Mouse (Mus musculus) gastrocnemius, adult 8-10 months (tissue): ENCODE data around the gene Slc4a5. TPM values are rescaled to one million over a fixed set of nuclear protein-coding genes. Genes with fewer than 3 reads are reported as not detected.
"Not testable (repeated sequence)": the region's sequence is repeated elsewhere in the genome, so short reads cannot be mapped to it uniquely, and the experiment has no call there.

ENCODE experiments used
- DNase-seq, 2 experiments: peaks; one replicate each; pipeline ENCODE4 v3.0.0; 2022; ENCODE audit warnings: low spot score in 2 of 2
- total RNA-seq, 4 experiments: library from RNA; stranded (reverse); gene quantifications; 2 replicates each; pipeline ENCODE4 v1.2.4; 2022

Slc4a5 gene
- total RNA-seq, 4 experiments from 2014 or later, result not detected

DNA sequence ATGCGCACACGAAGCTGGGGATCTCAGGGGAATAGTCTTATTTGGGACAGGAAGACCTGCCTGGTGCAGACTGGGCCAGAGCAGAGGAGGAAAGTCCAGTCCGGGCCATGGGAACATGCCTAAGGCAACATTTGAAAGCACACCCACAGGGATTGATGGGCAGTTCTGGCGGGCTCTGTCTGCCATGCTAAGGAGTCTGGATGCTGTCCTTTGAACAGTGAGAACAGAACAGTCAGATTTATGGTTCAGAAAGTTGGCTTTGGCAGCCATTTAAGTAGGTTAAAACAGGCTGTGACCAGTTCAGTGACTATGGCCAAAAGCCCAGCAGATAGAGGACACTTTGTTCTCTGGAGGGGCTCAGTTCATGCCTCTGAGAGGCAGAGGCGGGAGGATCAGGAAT is 82.6 kb downstream of the Slc4a5 start:
- no peak for DNase-seq

GRCm38 (mm10) chr6:83309017-83309416 is 89.4 kb downstream of the Slc4a5 start:
- no peak for DNase-seq

DNA sequence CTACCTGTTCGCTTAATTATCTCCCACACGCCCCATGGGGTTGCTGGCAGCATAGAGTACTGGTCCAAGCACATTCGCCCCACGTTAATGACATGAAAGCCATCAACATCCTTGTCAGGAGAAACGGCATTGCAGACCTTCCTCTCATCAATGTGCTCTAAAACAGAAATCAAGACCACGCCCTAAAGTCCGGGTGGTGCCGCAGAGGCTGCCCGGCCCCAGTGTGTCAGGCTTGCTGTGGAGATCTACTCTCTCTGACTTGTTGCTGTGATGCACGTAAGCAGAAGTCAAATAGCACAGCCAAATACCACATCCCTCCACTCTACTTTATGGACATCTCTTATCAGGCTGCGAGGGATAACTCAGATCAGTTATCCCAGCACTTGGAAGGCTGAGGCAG is 91.6 kb downstream of the Slc4a5 start:
- no peak for DNase-seq

GRCm38 (mm10) chr6:83312021-83312420 is 92.4 kb downstream of the Slc4a5 start:
- no peak for DNase-seq

GRCm38 (mm10) chr6:83312514-83312913 is 92.9 kb downstream of the Slc4a5 start:
- no peak for DNase-seq

DNA sequence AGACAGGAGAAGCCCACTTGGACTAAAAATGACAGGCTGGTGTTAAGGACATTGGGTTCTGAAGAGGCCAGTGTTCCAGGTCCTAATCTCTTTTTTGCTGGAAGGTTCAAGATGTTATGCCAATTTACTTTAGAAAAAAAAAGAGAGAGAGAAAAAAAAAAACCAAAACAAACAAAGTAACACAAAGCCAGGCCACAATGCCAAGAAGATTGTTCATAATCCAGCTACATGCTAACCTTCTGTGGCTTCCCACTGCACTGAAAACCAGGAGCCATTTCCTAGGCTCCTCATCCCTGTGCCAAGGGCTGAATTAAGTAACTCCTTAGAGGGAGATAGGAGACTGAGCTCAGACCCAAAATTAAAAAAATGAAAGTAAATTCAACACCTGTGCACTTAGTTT is 95.7 kb downstream of the Slc4a5 start:
- DNase-seq, result no peak

GRCm38 (mm10) chr6:83316022-83316421 is 96.4 kb downstream of the Slc4a5 start:
- no peak for DNase-seq

- peak; percentile 81 to 82 for DNase-seq
These were observed 97.6 kb downstream of the Slc4a5 start for GRCm38 (mm10) chr6:83317108-83317741.

- no peak for DNase-seq
These were observed 102.3 kb downstream of the Slc4a5 start for GRCm38 (mm10) chr6:83321927-83322326.

DNA sequence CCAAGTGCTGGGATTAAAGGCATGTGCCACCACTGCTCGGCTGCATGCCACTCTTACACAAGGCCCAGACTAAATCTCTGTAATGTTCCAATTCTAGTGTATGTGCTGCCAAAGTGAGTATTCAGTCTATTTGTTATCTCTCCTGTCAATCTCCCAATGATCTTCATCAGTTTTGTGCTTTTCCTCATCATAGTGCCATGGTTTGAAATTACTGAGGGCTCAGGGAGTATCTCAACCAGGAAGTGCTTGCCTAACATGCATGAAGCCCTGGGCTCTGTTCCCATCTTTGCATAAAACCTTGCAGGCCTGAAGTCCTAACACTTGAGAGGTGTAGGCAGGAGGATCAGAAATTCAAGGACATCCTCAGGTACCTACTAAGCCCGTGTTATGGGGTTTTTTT is 103.2 kb downstream of the Slc4a5 start:
- DNase-seq, result no peak

DNA sequence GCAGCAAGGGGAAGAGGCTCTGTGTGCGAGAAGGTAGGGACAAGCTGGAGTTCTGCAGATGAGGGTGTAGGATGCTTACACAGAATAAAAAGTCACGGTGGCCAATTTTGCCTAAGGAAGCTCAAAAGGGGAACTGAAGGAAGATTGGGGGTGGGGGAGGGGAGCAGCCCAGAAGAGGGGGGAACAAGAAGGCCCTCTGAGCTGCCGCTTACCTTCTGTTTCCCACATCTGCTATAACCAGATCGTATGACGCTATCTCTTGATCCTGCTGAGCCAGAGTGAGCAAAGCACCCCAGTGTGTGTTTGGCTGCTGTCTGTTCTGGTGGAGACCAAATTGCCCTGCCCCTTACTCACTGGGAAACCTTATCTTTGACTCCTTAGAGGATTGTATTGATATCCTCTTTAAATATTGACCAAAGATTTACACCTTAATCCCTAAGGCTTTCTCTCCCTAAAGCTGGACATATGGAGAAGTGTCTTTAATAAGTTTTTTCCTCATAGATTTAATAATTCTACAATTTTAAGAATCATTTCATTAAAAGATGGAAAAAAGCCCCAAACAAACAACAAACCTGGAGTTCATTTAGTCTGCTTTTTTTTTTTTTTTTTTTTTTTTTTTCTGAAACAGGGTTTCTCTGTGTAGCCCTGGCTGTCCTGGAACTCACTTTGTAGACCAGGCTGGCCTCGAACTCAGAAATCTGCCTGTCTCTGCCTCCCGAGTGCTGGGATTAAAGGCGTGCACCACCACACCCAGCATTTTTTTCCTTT is 104.2 kb downstream of the Slc4a5 start:
- no peak for DNase-seq

GRCm38 (mm10) chr6:83325525-83326393 is 106.1 kb downstream of the Slc4a5 start, which contains the start of the genes Mthfd2 and Mob1a:
Mthfd2 (minus strand) TSS chr6:83325908.
Mob1a (plus strand) TSS chr6:83326016.
- peak; percentile 92 for DNase-seq

GRCm38 (mm10) chr6:83326394-83326736 is 106.7 kb downstream of the Slc4a5 start:
- DNase-seq, result no peak

DNA sequence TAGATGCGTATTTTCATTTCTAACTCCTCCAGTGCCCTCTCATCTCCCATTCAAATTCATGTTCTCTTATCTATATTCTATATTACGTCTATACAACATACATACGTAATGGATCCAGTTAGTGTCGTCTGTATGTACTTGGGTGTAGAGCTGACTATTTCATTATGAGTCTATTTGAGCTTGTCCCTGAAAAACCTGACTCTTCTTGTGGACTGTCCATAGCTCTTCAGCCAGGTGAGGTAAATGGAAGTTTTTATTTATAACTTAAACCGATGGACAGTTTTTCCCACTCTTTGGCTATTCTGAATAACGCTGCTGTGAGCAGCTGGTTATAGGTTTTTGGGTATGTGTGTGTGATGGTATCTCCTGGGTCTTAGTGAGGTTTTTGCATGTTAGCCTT is 107.1 kb downstream of the Slc4a5 start:
- no peak for DNase-seq

DNA sequence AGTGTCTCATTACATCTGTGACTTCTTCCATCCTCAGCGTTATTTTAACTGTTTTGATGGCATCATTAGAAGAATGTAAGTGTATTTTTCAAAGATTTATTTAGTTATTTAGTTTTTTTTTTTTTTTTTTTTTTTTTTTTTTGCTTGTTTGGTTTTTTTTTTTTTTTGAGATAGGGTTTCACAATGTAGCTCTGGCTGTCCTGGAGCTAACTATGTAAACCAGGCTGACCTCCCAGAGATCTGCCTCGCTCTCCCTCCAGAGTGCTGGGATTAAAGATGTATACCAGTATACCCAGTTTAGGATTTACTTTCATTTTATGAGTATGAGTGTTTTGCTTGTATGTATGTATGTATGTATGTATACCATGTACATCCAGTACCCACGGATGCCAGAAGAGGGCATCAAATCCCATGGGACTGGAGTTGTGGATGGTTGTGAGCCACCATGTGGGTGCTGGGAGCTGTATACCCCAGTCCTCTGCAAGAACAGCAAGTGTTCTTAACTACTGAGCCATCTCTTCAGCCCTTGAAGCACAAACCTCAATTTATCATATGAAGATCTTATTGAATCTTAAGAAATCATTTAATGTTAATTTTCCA is 108.1 kb downstream of the Slc4a5 start:
- DNase-seq, result no peak

GRCm38 (mm10) chr6:83341387-83341786 is 121.8 kb downstream of the Slc4a5 start:
- no peak for DNase-seq

DNA sequence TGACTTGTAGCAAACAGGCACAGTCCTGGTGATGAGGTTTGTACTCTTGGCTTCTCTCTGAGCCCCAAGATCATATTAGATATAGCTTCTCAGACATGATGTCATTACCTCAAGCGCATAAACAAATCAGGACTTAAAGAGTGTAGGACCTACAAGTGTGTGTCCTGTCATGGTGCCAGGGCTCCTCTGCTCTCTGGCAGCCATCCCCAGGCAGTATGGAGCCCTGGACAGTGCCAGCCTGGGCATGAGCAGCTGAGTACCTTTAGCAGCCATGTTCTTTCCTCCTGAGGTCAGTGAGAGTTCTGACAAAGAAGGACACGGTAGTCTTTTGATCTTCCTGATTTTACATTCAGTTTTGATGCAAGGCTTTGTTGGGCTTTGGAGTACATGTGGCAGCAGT is 123.3 kb downstream of the Slc4a5 start:
- no peak for DNase-seq

- not testable (repeated sequence) for DNase-seq
These were observed 125.7 kb downstream of the Slc4a5 start for GRCm38 (mm10) chr6:83345285-83345684.

- DNase-seq, result no peak
These were observed 128.3 kb downstream of the Slc4a5 start for GRCm38 (mm10) chr6:83347916-83348315.

GRCm38 (mm10) chr6:83348873-83349272 is 129.2 kb downstream of the Slc4a5 start, which contains the start of gene Bola3:
Bola3 (plus strand) TSS chr6:83349147.
- DNase-seq, result no peak

DNA sequence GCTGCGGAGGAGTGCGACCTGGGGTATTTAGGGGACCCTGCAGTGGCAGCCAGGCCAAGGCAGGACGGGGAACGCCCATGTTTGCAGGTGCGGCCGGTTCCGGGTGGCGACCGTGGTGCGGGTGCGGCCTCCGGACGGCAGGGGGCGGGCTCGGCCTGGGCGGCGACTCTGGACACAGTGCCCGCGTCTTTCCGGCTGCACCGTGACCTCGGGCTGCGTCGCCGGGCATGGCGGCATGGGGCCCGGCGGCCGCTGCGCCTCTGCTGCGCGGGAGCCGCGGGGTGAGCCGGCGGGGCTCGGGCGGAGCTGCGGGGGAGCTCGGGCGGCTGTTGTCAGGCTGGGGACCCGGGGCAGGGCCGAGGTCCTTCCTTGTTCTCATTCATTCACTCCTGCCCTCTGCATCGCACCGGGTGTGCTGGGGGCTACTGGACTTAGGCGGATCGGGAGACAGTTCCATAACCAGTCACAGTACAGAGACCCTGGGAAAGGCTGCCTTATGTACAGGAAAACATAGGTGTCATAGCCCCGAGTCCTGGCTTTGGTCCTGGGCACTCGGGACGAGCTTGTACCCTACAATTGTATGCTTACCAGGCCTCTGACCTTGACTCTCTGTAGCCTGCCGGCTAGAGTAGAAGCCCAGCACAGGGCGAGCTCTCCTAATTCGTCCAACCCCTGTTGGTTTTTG is 129.8 kb downstream of the Slc4a5 start:
- DNase-seq, result peak; percentile 79 to 82
